Mouse (Mus musculus) MEL (cell line): ENCODE data around the gene Crnkl1. TPM values are rescaled to one million over a fixed set of nuclear protein-coding genes. Genes with fewer than 3 reads are reported as not detected.

Source experiments
- DNase-seq: peaks from one replicate; pipeline ENCODE4 v3.0.0; 2011; ENCODE audit warnings: low read depth, low spot score
- H3K27ac ChIP-seq: 2 replicates; pipeline ENCODE4 v1.5.1; 2012; ENCODE audit warnings: low read depth, mild to moderate bottlenecking, control low read depth, low read length, moderate library complexity; ENCODE audit not compliant: control insufficient read depth
- H3K27me3 ChIP-seq, 2 experiments: fragments of 150-350 bp in 1 of 2; sonication (generic) in 1 of 2; 2 replicates each; pipeline ENCODE4 v1.6.1; 2012; ENCODE audit warnings: low read length in 2 of 2, mild to moderate bottlenecking in 2 of 2, improper control_type of control experiment in 1 of 2, moderate library complexity in 1 of 2; ENCODE audit not compliant: insufficient read depth in 2 of 2, control insufficient read depth in 1 of 2
- H3K36me3 ChIP-seq, 2 experiments: 2 replicates each; pipeline ENCODE4 v1.6.1; 2012 to 2014; ENCODE audit warnings: low read length in 2 of 2, improper control_type of control experiment in 1 of 2, inconsistent platforms in 1 of 2, mild to moderate bottlenecking in 1 of 2; ENCODE audit not compliant: insufficient read depth in 2 of 2, control insufficient read depth in 1 of 2
- H3K4me1 ChIP-seq, 2 experiments: fragments of 150-350 bp in 1 of 2; sonication (generic) in 1 of 2; 2 replicates each; pipeline ENCODE4 v1.6.1; 2012; ENCODE audit warnings: low read length in 2 of 2, improper control_type of control experiment in 1 of 2, mild to moderate bottlenecking in 1 of 2; ENCODE audit not compliant: insufficient read depth in 2 of 2, control insufficient read depth in 1 of 2
- H3K4me3 ChIP-seq, 2 experiments: fragments of 150-350 bp in 1 of 2; sonication (generic) in 1 of 2; 2 replicates each; pipeline ENCODE4 v1.5.1; 2012; ENCODE audit warnings: low read depth in 2 of 2, low read length in 2 of 2, mild to moderate bottlenecking in 2 of 2, moderate library complexity in 2 of 2, control low read depth in 1 of 2, improper control_type of control experiment in 1 of 2; ENCODE audit not compliant: control insufficient read depth in 1 of 2, insufficient read depth in 1 of 2
- H3K79me2 ChIP-seq: 2 replicates; pipeline ENCODE4 v1.6.1; 2012; ENCODE audit warnings: mild to moderate bottlenecking, low read length, moderate library complexity; ENCODE audit not compliant: control insufficient read depth, poor library complexity, insufficient read depth
- H3K9ac ChIP-seq: 2 replicates; pipeline ENCODE4 v1.6.1; 2012; ENCODE audit warnings: low read depth, mild to moderate bottlenecking, control low read depth, low read length, moderate library complexity; ENCODE audit not compliant: control insufficient read depth, poor library complexity, severe bottlenecking
- H3K9me3 ChIP-seq: fragments of 150-350 bp; sonication (generic); replicated peaks from 2 replicates; pipeline ENCODE4 v1.6.1; 2012; ENCODE audit warnings: mild to moderate bottlenecking, low read length, improper control_type of control experiment, moderate library complexity; ENCODE audit not compliant: insufficient read depth
- BHLHE40 ChIP-seq: IDR thresholded peaks from 2 replicates; pipeline ENCODE4 v1.6.1; 2012; ENCODE audit warnings: low read depth, mild to moderate bottlenecking, inconsistent platforms, low read length, improper control_type of control experiment, borderline replicate concordance
- CHD2 ChIP-seq: IDR thresholded peaks from 2 replicates; pipeline ENCODE4 v1.6.1; 2011; ENCODE audit warnings: low read length, improper control_type of control experiment
- CTCF ChIP-seq, 3 experiments: IDR thresholded peaks in 2 of 3; conservative IDR thresholded peaks in 1 of 3; 2 replicates each; pipeline ENCODE4 v1.5.1; 2011 to 2012; ENCODE audit warnings: low read length in 3 of 3, low read depth in 2 of 3, mild to moderate bottlenecking in 2 of 3, improper control_type of control experiment in 1 of 3, inconsistent platforms in 1 of 3, mixed read lengths in 1 of 3, moderate library complexity in 1 of 3; ENCODE audit not compliant: control insufficient read depth in 1 of 3, insufficient read depth in 1 of 3, poor library complexity in 1 of 3, severe bottlenecking in 1 of 3
- E2F4 ChIP-seq: IDR thresholded peaks from 2 replicates; pipeline ENCODE4 v1.6.1; 2011; ENCODE audit warnings: low read depth, low read length, improper control_type of control experiment, borderline replicate concordance
- ELF1 ChIP-seq: IDR thresholded peaks from 2 replicates; pipeline ENCODE4 v1.6.1; 2014; ENCODE audit warnings: low read depth, mild to moderate bottlenecking, inconsistent platforms, low read length, improper control_type of control experiment, moderate library complexity
- ETS1 ChIP-seq: IDR thresholded peaks from 2 replicates; pipeline ENCODE4 v1.6.1; 2012; ENCODE audit warnings: low read depth, mild to moderate bottlenecking, inconsistent platforms, low read length, improper control_type of control experiment, moderate library complexity
- GABPA ChIP-seq: IDR thresholded peaks from 2 replicates; pipeline ENCODE4 v1.6.1; 2012; ENCODE audit warnings: low read depth, mild to moderate bottlenecking, inconsistent platforms, low read length, improper control_type of control experiment, moderate library complexity
- HCFC1 ChIP-seq: IDR thresholded peaks from 2 replicates; pipeline ENCODE4 v1.6.1; 2012; ENCODE audit warnings: low read depth, mild to moderate bottlenecking, inconsistent platforms, low read length, improper control_type of control experiment, moderate library complexity
- JUND ChIP-seq: IDR thresholded peaks from 2 replicates; pipeline ENCODE4 v1.6.1; 2011; ENCODE audit warnings: low read depth, mild to moderate bottlenecking, improper control_type of control experiment, low read length
- KAT2A ChIP-seq: conservative IDR thresholded peaks from 2 replicates; pipeline ENCODE4 v1.6.1; 2012; ENCODE audit warnings: low read depth, low read length, improper control_type of control experiment, inconsistent platforms
- MAX ChIP-seq: IDR thresholded peaks from 2 replicates; pipeline ENCODE4 v1.6.1; 2011; ENCODE audit warnings: low read length, improper control_type of control experiment
- MEF2A ChIP-seq: IDR thresholded peaks from 2 replicates; pipeline ENCODE4 v1.6.1; 2014; ENCODE audit warnings: low read depth, mild to moderate bottlenecking, inconsistent platforms, low read length, improper control_type of control experiment; ENCODE audit not compliant: poor library complexity, insufficient replicate concordance, severe bottlenecking; ENCODE audit errors: extremely low read depth
- MXI1 ChIP-seq: IDR thresholded peaks from 2 replicates; pipeline ENCODE4 v1.6.1; 2011; ENCODE audit warnings: mild to moderate bottlenecking, low read depth, low read length, improper control_type of control experiment
- MYC ChIP-seq: IDR thresholded peaks from 2 replicates; pipeline ENCODE4 v1.6.1; 2011; ENCODE audit warnings: low read depth, mild to moderate bottlenecking, low read length, improper control_type of control experiment, moderate library complexity
- NELFE ChIP-seq: IDR thresholded peaks from 2 replicates; pipeline ENCODE4 v1.6.1; 2011; ENCODE audit warnings: low read depth, low read length, improper control_type of control experiment
- NRF1 ChIP-seq: IDR thresholded peaks from 2 replicates; pipeline ENCODE4 v1.6.1; 2014; ENCODE audit warnings: low read depth, mild to moderate bottlenecking, inconsistent platforms, low read length, improper control_type of control experiment, moderate library complexity; ENCODE audit not compliant: poor library complexity, insufficient read depth, severe bottlenecking
- POLR2A ChIP-seq, 2 experiments: IDR thresholded peaks; 2 replicates each; pipeline ENCODE4 v1.6.1; 2011 to 2012; ENCODE audit warnings: low read length in 2 of 2, mild to moderate bottlenecking in 2 of 2, control low read depth in 1 of 2, improper control_type of control experiment in 1 of 2, low read depth in 1 of 2, moderate library complexity in 1 of 2; ENCODE audit not compliant: control insufficient read depth in 1 of 2, insufficient read depth in 1 of 2, poor library complexity in 1 of 2
- POLR2AphosphoS2 ChIP-seq: IDR thresholded peaks from 2 replicates; pipeline ENCODE4 v1.6.1; 2011; ENCODE audit warnings: low read length, improper control_type of control experiment
- POLR2AphosphoS5 ChIP-seq: IDR thresholded peaks from 2 replicates; pipeline ENCODE4 v1.6.1; 2012; ENCODE audit warnings: low read depth, borderline replicate concordance, mild to moderate bottlenecking, inconsistent platforms, low read length, moderate library complexity, mixed read lengths
- RCOR1 ChIP-seq: IDR thresholded peaks from 2 replicates; pipeline ENCODE4 v1.6.1; 2012; ENCODE audit warnings: low read depth, mild to moderate bottlenecking, inconsistent platforms, low read length, improper control_type of control experiment
- SMC3 ChIP-seq: IDR thresholded peaks from 2 replicates; pipeline ENCODE4 v1.6.1; 2011; ENCODE audit warnings: low read depth, low read length, improper control_type of control experiment
- TBP ChIP-seq: IDR thresholded peaks from 2 replicates; pipeline ENCODE4 v1.8.0; 2011; ENCODE audit warnings: low read depth, low read length, improper control_type of control experiment
- TCF12 ChIP-seq: IDR thresholded peaks from 2 replicates; pipeline ENCODE4 v1.6.1; 2014; ENCODE audit warnings: low read depth, mild to moderate bottlenecking, inconsistent platforms, low read length, improper control_type of control experiment, moderate library complexity
- UBTF ChIP-seq: IDR thresholded peaks from 2 replicates; pipeline ENCODE4 v1.6.1; 2012; ENCODE audit warnings: low read depth, mild to moderate bottlenecking, inconsistent platforms, low read length, improper control_type of control experiment, moderate library complexity, borderline replicate concordance; ENCODE audit not compliant: insufficient read depth
- ZC3H11A ChIP-seq: IDR thresholded peaks from 2 replicates; pipeline ENCODE4 v1.6.1; 2012; ENCODE audit warnings: low read depth, mild to moderate bottlenecking, inconsistent platforms, low read length, improper control_type of control experiment
- ZKSCAN1 ChIP-seq: IDR thresholded peaks from 2 replicates; pipeline ENCODE4 v1.6.1; 2012; ENCODE audit warnings: low read depth, mild to moderate bottlenecking, inconsistent platforms, low read length, improper control_type of control experiment, moderate library complexity
- ZMIZ1 ChIP-seq: IDR thresholded peaks from 2 replicates; pipeline ENCODE4 v1.6.1; 2012; ENCODE audit warnings: low read depth, mild to moderate bottlenecking, inconsistent platforms, low read length, improper control_type of control experiment, moderate library complexity
- polyA plus RNA-seq, 2 experiments: library from polyadenylated mRNA; stranded (reverse) in 1 of 2; unstranded in 1 of 2; fragments of >175 nt in 1 of 2; fragments of >200 nt in 1 of 2; gene quantifications; 2 replicates each; pipeline versions ENCODE4 v1.2.1 to v1.2.4; 2012; ENCODE audit warnings: low replicate concordance in 2 of 2, low read depth in 1 of 2; ENCODE audit not compliant: insufficient read length in 2 of 2, insufficient read depth in 1 of 2, missing spikeins in 1 of 2
- total RNA-seq: library from RNA; depleted of rRNA; stranded (reverse); fragments of 300-350 nt; gene quantifications from 2 replicates; pipeline ENCODE4 v1.2.3, GENCODE M21; 2012

The Crnkl1 gene
- total and polyA plus RNA-seq, 3 experiments, result 23.8 to 297 (median 30.3) TPM

- Histone ChIP-seq H3K36me3 (no peaks in the 10 kb centered on the region), H3K4me3 (no peak overlapping the region), H3K9me3 (no peaks in the 10 kb centered on the region), H3K9ac (no peak overlapping the region), H3K4me1 (no peaks in the 10 kb centered on the region), H3K27me3 (no peaks in the 10 kb centered on the region; a peak in 1 of 4 replicates), H3K27ac (no peak overlapping the region), H3K79me2 (no peaks in the 10 kb centered on the region)
- DNase-seq, result no peak
- TF ChIP-seq BHLHE40 (no peak), MXI1 (no peak), RCOR1 (no peak), NELFE (no peak), CTCF (IDR thresholded peaks at IDR 0.05 in 2 of 3, conservative IDR thresholded peaks at IDR 0.05 in 1 of 3; ENCODE audit: control insufficient read depth in 1 of 3, insufficient read depth in 1 of 3, low read depth in 2 of 3, low read length in 3 of 3, poor library complexity in 1 of 3, severe bottlenecking in 1 of 3) (no peak), ZMIZ1 (no peak), GABPA (no peak), ZC3H11A (no peak), KAT2A (no peak)
Observed at GRCm38 (mm10) chr2:145980881-145981280, 46.1 kb upstream of the Crnkl1 start.

DNA sequence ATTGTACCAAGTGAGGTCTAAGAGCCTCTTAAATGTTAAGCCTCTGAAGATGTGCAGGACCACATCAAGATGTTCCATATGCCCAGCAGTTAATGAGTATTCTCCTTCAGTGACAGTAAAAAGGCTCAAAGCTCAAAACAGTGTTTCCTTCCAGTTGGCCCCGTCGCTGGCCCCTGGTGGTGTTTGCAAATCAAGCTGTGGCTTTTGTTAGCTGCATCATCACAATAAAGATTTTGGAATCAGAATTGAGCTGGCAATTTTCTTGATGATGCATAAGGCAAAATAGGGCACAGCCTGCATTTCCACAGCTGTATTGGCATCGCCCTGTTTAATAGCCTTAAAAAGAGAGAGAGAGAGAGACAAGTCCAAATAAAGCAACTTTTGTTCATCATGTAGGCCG, 44.8 kb upstream of the Crnkl1 start:
- no peaks in the 10 kb centered on the region for H3K79me2 ChIP-seq
- no peaks in the 10 kb centered on the region for H3K9me3 ChIP-seq
- DNase-seq, result no peak
- H3K4me3 ChIP-seq, result no peak overlapping the region
- H3K4me1 ChIP-seq, result no peaks in the 10 kb centered on the region
- no peaks in the 10 kb centered on the region for H3K36me3 ChIP-seq
- no peak overlapping the region for H3K27ac ChIP-seq
- no peak overlapping the region for H3K9ac ChIP-seq
- H3K27me3 ChIP-seq, result no peaks in the 10 kb centered on the region; a peak in 1 of 4 replicates
- no peak for TF ChIP-seq ZKSCAN1
- no peak for TF ChIP-seq E2F4
- no peak for TF ChIP-seq NRF1
- TF ChIP-seq TBP, result no peak
- no peak for TF ChIP-seq SMC3
- no peak for TF ChIP-seq UBTF
- no peak for TF ChIP-seq MXI1
- TF ChIP-seq ETS1, result no peak
- no peak for TF ChIP-seq MYC
- no peak for TF ChIP-seq MAX
- TF ChIP-seq POLR2AphosphoS2, result no peak
- no peak for TF ChIP-seq CHD2
- no peak for TF ChIP-seq POLR2A (IDR thresholded peaks at IDR 0.05; ENCODE audit: control insufficient read depth in 1 of 2, insufficient read depth in 1 of 2, low read depth in 1 of 2, low read length in 2 of 2, poor library complexity in 1 of 2)
- TF ChIP-seq JUND, result no peak
- TF ChIP-seq ELF1, result no peak
- no peak for TF ChIP-seq NELFE
- no peak for TF ChIP-seq MEF2A
- no peak for TF ChIP-seq HCFC1
- TF ChIP-seq POLR2AphosphoS5, result no peak
- TF ChIP-seq TCF12, result no peak
